Mouse (Mus musculus): ENCODE measurements around the gene Vmn2r89. TPM values are rescaled to one million over a fixed set of nuclear protein-coding genes. Genes with fewer than 3 reads are reported as not detected.
"Not testable (repeated sequence)": the region's sequence is repeated elsewhere in the genome, so short reads cannot be mapped to it uniquely, and the experiment has no call there.

Gene Vmn2r89
- total RNA-seq (2015; ENCODE audit: low replicate concordance) (not detected in 2 replicates), total RNA-seq (2017; ENCODE audit: low replicate concordance) (not detected in 2 replicates)

- not testable (repeated sequence) for ATAC-seq (replicated peaks; ENCODE audit: low FRiP score, poor library complexity, severe bottlenecking)
Observed at GRCm38 (mm10) chr14:51451557-51451956, at the start of gene Vmn2r89. Gene Vmn2r89 (plus strand): TSS chr14:51451857.

- ATAC-seq (replicated peaks; ENCODE audit: low FRiP score, poor library complexity, severe bottlenecking): no peak
Observed at GRCm38 (mm10) chr14:51410520-51410919, 41.1 kb upstream of the Vmn2r89 start, which contains the start of gene Vmn2r88. Gene Vmn2r88 (plus strand): TSS chr14:51410820.

- no peak for ATAC-seq (replicated peaks; ENCODE audit: low FRiP score, poor library complexity, severe bottlenecking)
Observed at GRCm38 (mm10) chr14:51423885-51424284, 27.8 kb upstream of the Vmn2r89 start.

GRCm38 (mm10) chr14:51430138-51430537 is 21.5 kb upstream of the Vmn2r89 start:
- ATAC-seq (replicated peaks; ENCODE audit: low FRiP score, poor library complexity, severe bottlenecking): not testable (repeated sequence)

- no peak for ATAC-seq (replicated peaks; ENCODE audit: low FRiP score, poor library complexity, severe bottlenecking)
Observed at GRCm38 (mm10) chr14:51434546-51434945, 17.1 kb upstream of the Vmn2r89 start.

- no peak for ATAC-seq (replicated peaks; ENCODE audit: low FRiP score, poor library complexity, severe bottlenecking)
Observed at GRCm38 (mm10) chr14:51435020-51435419, 16.6 kb upstream of the Vmn2r89 start.

- ATAC-seq (replicated peaks; ENCODE audit: low FRiP score, poor library complexity, severe bottlenecking): no peak
Observed at GRCm38 (mm10) chr14:51438955-51439354, 12.7 kb upstream of the Vmn2r89 start.

GRCm38 (mm10) chr14:51480278-51480677 is 28.6 kb downstream of the Vmn2r89 start:
- ATAC-seq (replicated peaks; ENCODE audit: low FRiP score, poor library complexity, severe bottlenecking): not testable (repeated sequence)

GRCm38 (mm10) chr14:51481332-51482015 is 29.8 kb downstream of the Vmn2r89 start:
- ATAC-seq (replicated peaks; ENCODE audit: low FRiP score, poor library complexity, severe bottlenecking): not testable (repeated sequence)

GRCm38 (mm10) chr14:51482051-51482715 is 30.5 kb downstream of the Vmn2r89 start:
- no peak for ATAC-seq (replicated peaks; ENCODE audit: low FRiP score, poor library complexity, severe bottlenecking)

- ATAC-seq (replicated peaks; ENCODE audit: low FRiP score, poor library complexity, severe bottlenecking): not testable (repeated sequence)
Observed at GRCm38 (mm10) chr14:51482971-51483381, 31.3 kb downstream of the Vmn2r89 start.

GRCm38 (mm10) chr14:51483671-51484070 is 32.0 kb downstream of the Vmn2r89 start:
- no peak for ATAC-seq (replicated peaks; ENCODE audit: low FRiP score, poor library complexity, severe bottlenecking)

GRCm38 (mm10) chr14:51486111-51486510 is 34.5 kb downstream of the Vmn2r89 start:
- no peak for ATAC-seq (replicated peaks; ENCODE audit: low FRiP score, poor library complexity, severe bottlenecking)

GRCm38 (mm10) chr14:51495781-51496180 is 44.1 kb downstream of the Vmn2r89 start:
- ATAC-seq (replicated peaks; ENCODE audit: low FRiP score, poor library complexity, severe bottlenecking): no peak

- no peak for ATAC-seq (replicated peaks; ENCODE audit: low FRiP score, poor library complexity, severe bottlenecking)
Observed at GRCm38 (mm10) chr14:51496955-51497354, 45.3 kb downstream of the Vmn2r89 start.

GRCm38 (mm10) chr14:51497958-51498357 is 46.3 kb downstream of the Vmn2r89 start:
- ATAC-seq (replicated peaks; ENCODE audit: low FRiP score, poor library complexity, severe bottlenecking): no peak

- no peak for ATAC-seq (replicated peaks; ENCODE audit: low FRiP score, poor library complexity, severe bottlenecking)
Observed at GRCm38 (mm10) chr14:51499707-51500275, 48.1 kb downstream of the Vmn2r89 start.

- no peak for ATAC-seq (replicated peaks; ENCODE audit: low FRiP score, poor library complexity, severe bottlenecking)
Observed at GRCm38 (mm10) chr14:51500461-51500860, 48.8 kb downstream of the Vmn2r89 start.

GRCm38 (mm10) chr14:51507416-51507815 is 55.8 kb downstream of the Vmn2r89 start:
- ATAC-seq (replicated peaks; ENCODE audit: low FRiP score, poor library complexity, severe bottlenecking): no peak

All from erythroblast, adult 5-6 weeks (primary cell).